28 mouse cellular contexts compared by ENCODE assay signal in the genomic region with DNA sequence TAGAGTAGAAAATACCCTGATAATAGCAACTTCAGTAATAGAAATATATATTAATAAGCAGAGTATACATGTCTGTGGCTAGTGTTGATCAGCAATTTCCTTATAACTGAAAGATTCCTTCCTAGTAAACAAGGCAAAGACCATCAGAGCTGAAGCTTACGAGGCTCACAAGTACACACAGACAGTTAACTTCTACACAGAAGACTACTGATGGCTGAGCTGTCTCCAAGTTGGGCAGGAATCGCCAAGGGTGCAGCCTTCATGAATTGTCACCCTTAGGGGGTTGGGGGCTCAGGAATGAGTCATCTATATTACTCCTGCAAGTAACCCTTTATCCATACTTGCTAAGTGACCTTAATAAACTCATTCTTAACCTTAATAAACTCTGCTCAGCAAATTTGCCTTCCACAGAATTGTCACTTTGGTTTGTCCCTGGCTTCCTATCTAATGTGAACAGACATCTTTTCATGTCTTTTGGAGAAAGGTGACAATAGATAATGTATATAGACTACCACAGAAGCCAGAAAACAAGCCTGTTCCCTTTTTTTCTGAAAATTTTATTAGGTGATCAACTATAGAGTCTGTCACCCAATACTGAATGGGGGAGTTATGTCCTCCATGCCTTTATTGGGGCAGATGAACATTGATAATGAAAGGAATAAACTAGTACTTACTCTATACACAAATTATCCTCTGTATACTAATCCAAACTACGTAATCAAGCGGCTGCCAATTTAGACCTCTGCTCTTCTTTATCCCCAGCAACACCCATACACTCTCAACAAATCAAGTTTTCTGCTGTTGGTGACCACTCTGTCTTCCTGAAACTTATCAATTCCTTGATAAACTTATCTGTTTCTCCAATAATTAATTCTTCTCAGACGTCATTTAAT. TPM values are rescaled to one million over a fixed set of nuclear protein-coding genes. Genes with fewer than 3 reads are reported as not detected.
DNase-seq lines count a peak whose midpoint lies in the region; ATAC-seq and TF ChIP-seq lines count a peak whose summit lies in the region.
"Had no signal": no experiment of that assay in that cellular context is flagged by ENCODE, and none has a peak within 500 bp of the region (broad histone marks: within the 10 kb centered on the region; RNA-seq: fewer than 3 reads in every experiment).

No protein-coding gene starts in this region.

- WGBS in liver, embryonic 14.5 days (ENCODE audit: insufficient replicate concordance): 42% methylated on average over 5 of the region's 5 CpGs

- peak overlapping the region; percentile 48 for H3K27ac ChIP-seq in liver, embryonic 14.5 days
- H3K27ac ChIP-seq: embryonic facial prominence, embryonic 10.5 days; embryonic facial prominence, embryonic 15.5 days; kidney, postnatal 0 days; limb, embryonic 12.5 days; macrophage; midbrain, embryonic 13.5 days had no signal

- peak overlapping the region; percentile 37 for H3K4me2 ChIP-seq in liver, embryonic 14.5 days (ENCODE audit: low read depth)
- H3K4me2 ChIP-seq: embryonic facial prominence, embryonic 15.5 days; limb, embryonic 12.5 days; midbrain, embryonic 13.5 days had no signal

- peak; percentile 67 for TF ChIP-seq EP300 in liver, embryonic 14.5 days (IDR thresholded peaks at IDR 0.05; ENCODE audit: low read depth)

- H3K4me1 ChIP-seq in liver, embryonic 14.5 days (replicated peaks; ENCODE audit: control insufficient read depth in 2 of 2, insufficient read depth in 2 of 2, low read length in 1 of 2): peaks cover 8 to 14% of the 10 kb centered on the region in 2 experiments
- H3K4me1 ChIP-seq: embryonic facial prominence, embryonic 10.5 days; embryonic facial prominence, embryonic 15.5 days; limb, embryonic 12.5 days; midbrain, embryonic 13.5 days had no signal

- peak; percentile 87 for DNase-seq in MEL-GATA-1-ER (ENCODE audit: extremely low read depth, low read depth)
- peak; percentile 41 to 58 (median 46) for DNase-seq in liver, embryonic 14.5 days (ENCODE audit: low read depth in 3 of 3, low spot score in 3 of 3)
- DNase-seq in retina, embryonic 14.5 days (ENCODE audit: low spot score): no peak
- DNase-seq in lung, postnatal 14 days: no peak
- no peak for DNase-seq in right cerebral cortex, adult 2 months (ENCODE audit: low spot score in 2 of 2)
- DNase-seq: adrenal gland, postnatal 14 days; B cell, adult 2 months; cerebellum, adult 2 months; cerebellum, postnatal 14 days; gastrocnemius, postnatal 14 days; heart, postnatal 14 days; kidney, adult 8-10 months; kidney, postnatal 4 days; lung, adult 18-20 months; spleen, adult 18-20 months; thymus, postnatal 25 days had no signal

- TF ChIP-seq CTCF in liver, embryonic 14.5 days (IDR thresholded peaks at IDR 0.05; ENCODE audit: low read depth): no peak

- H3K9me3 ChIP-seq in liver, embryonic 14.5 days (ENCODE audit: control insufficient read depth, low read length): no peaks in the 10 kb centered on the region
- H3K9me3 ChIP-seq: embryonic facial prominence, embryonic 10.5 days; embryonic facial prominence, embryonic 15.5 days; limb, embryonic 12.5 days; midbrain, embryonic 13.5 days had no signal

- no peak overlapping the region for H3K4me3 ChIP-seq in liver, embryonic 14.5 days (ENCODE audit: insufficient read depth in 1 of 2, low read depth in 2 of 2, low read length in 2 of 2)
- H3K4me3 ChIP-seq: embryonic facial prominence, embryonic 10.5 days; embryonic facial prominence, embryonic 15.5 days; limb, embryonic 12.5 days; midbrain, embryonic 13.5 days had no signal

- H3K27me3 ChIP-seq in liver, embryonic 14.5 days (ENCODE audit: control insufficient read depth, insufficient read depth, low read length): no peaks in the 10 kb centered on the region
- H3K27me3 ChIP-seq: embryonic facial prominence, embryonic 15.5 days; limb, embryonic 12.5 days; midbrain, embryonic 13.5 days; Patski had no signal

- H3K36me3 ChIP-seq in liver, embryonic 14.5 days (replicated peaks; ENCODE audit: control insufficient read depth, insufficient read depth, low read depth): no peaks in the 10 kb centered on the region
- H3K36me3 ChIP-seq: embryonic facial prominence, embryonic 10.5 days; embryonic facial prominence, embryonic 15.5 days; limb, embryonic 12.5 days; midbrain, embryonic 13.5 days had no signal

- H3K9ac ChIP-seq in liver, embryonic 14.5 days (replicated peaks): no peak overlapping the region
- H3K9ac ChIP-seq: embryonic facial prominence, embryonic 15.5 days; limb, embryonic 12.5 days; midbrain, embryonic 13.5 days had no signal

- peak; percentile 85 for ATAC-seq in common myeloid progenitor, adult 5-6 weeks (replicated peaks; ENCODE audit: low read depth, poor library complexity, severe bottlenecking)
- ATAC-seq in liver, embryonic 14.5 days (ENCODE audit: insufficient read depth): peak; percentile 77
- peak; percentile 86 for ATAC-seq in megakaryocyte-erythroid progenitor cell, adult 5-6 weeks (replicated peaks; ENCODE audit: low FRiP score, low TSS enrichment, poor library complexity, severe bottlenecking)
- ATAC-seq: forebrain, embryonic 14.5 days; hindbrain, embryonic 16.5 days; lung, postnatal 0 days; midbrain, embryonic 13.5 days; Patski had no signal

RNA-seq across cellular contexts. Expression of gene Zfp654, which starts 9.7 kb away (rescaled TPM):
- 26.7 and 28.8 TPM in 2 replicates for total RNA-seq in common myeloid progenitor, adult 5-6 weeks (2017)
- polyA plus RNA-seq in liver, embryonic 14.5 days (2012; rRNA removed): 1.4 and 2.4 TPM in 2 replicates
- 3.2 and 3.3 TPM in 2 replicates for polyA plus RNA-seq in liver, embryonic 14.5 days (2014; fragmentation: Nextera tagmentation; extraction: Ambion mirVana)
- 15.7 and 20.7 TPM in 2 replicates for total RNA-seq in megakaryocyte-erythroid progenitor cell, adult 5-6 weeks (2014; fragmentation: Nextera tagmentation)
- 18.2 and 25.3 TPM in 2 replicates for total RNA-seq in megakaryocyte-erythroid progenitor cell, adult 5-6 weeks (2017)

RNA-seq across cellular contexts. Expression of gene Cggbp1, which starts 10.1 kb away (rescaled TPM):
- total RNA-seq in common myeloid progenitor, adult 5-6 weeks (2017): 91.0 and 107 TPM in 2 replicates
- polyA plus RNA-seq in liver, embryonic 14.5 days (2012; rRNA removed): 6.5 and 11.2 TPM in 2 replicates
- 26.0 and 27.8 TPM in 2 replicates for polyA plus RNA-seq in liver, embryonic 14.5 days (2014; fragmentation: Nextera tagmentation; extraction: Ambion mirVana)
- total RNA-seq in megakaryocyte-erythroid progenitor cell, adult 5-6 weeks (2014; fragmentation: Nextera tagmentation): 43.1 and 49.6 TPM in 2 replicates
- 56.0 and 66.2 TPM in 2 replicates for total RNA-seq in megakaryocyte-erythroid progenitor cell, adult 5-6 weeks (2017)

Comparison
In these comparisons a context has a peak if more than half of its experiments do, and no peak if none do; other contexts are left out.
1. DNase-seq: peak in MEL-GATA-1-ER (single experiment) and liver, embryonic 14.5 days (3 of 3); none in retina, embryonic 14.5 days (single experiment), lung, postnatal 14 days (single experiment) and right cerebral cortex, adult 2 months (0 of 2).
2. Peak in every context shown above with its lines, with median percentiles within 50 percentile points of each other: ATAC-seq.